Mouse (Mus musculus) ovary, postnatal 10 days (tissue): ENCODE results near the gene Rcl1.
A peak's percentile ranks its signal among the peaks of the same experiment; 100 is the strongest.

Source experiments
- DNase-seq: peaks from one replicate; pipeline ENCODE4 v3.0.0; 2022; ENCODE audit warnings: low spot score

Gene Rcl1

GRCm38 (mm10) chr19:29100874-29101542 lies at the start of gene Rcl1:
Gene Rcl1 (plus strand): TSS chr19:29101375.
- DNase-seq: peak; percentile 83

- no peak for DNase-seq
These were observed 48.4 kb upstream of the Rcl1 start for GRCm38 (mm10) chr19:29052786-29053185.

- DNase-seq: no peak
These were observed 46.6 kb upstream of the Rcl1 start for GRCm38 (mm10) chr19:29054594-29054993.

GRCm38 (mm10) chr19:29055469-29055868 lies 45.7 kb upstream of the Rcl1 start:
- DNase-seq: no peak

GRCm38 (mm10) chr19:29058741-29059140 lies 42.4 kb upstream of the Rcl1 start:
- DNase-seq: no peak

GRCm38 (mm10) chr19:29059688-29060087 lies 41.5 kb upstream of the Rcl1 start:
- DNase-seq: no peak

GRCm38 (mm10) chr19:29060299-29060698 lies 40.9 kb upstream of the Rcl1 start:
- no peak for DNase-seq

- no peak for DNase-seq
These were observed 38.2 kb upstream of the Rcl1 start for GRCm38 (mm10) chr19:29063009-29063408.

- DNase-seq: peak; percentile 82
These were observed 37.4 kb upstream of the Rcl1 start for GRCm38 (mm10) chr19:29063577-29064363.

GRCm38 (mm10) chr19:29064451-29065102 lies 36.6 kb upstream of the Rcl1 start:
- DNase-seq: no peak

- no peak for DNase-seq
These were observed 34.1 kb upstream of the Rcl1 start for GRCm38 (mm10) chr19:29066981-29067471.

GRCm38 (mm10) chr19:29069195-29069594 lies 32.0 kb upstream of the Rcl1 start:
- no peak for DNase-seq

GRCm38 (mm10) chr19:29074802-29075201 lies 26.4 kb upstream of the Rcl1 start:
- DNase-seq: no peak

GRCm38 (mm10) chr19:29088628-29089027 lies 12.5 kb upstream of the Rcl1 start:
- DNase-seq: no peak

- no peak for DNase-seq
These were observed 9.0 kb upstream of the Rcl1 start for GRCm38 (mm10) chr19:29092194-29092593.

GRCm38 (mm10) chr19:29099106-29099505 lies 2.1 kb upstream of the Rcl1 start:
- DNase-seq: no peak

GRCm38 (mm10) chr19:29099596-29099995 lies 1.6 kb upstream of the Rcl1 start:
- DNase-seq: no peak

GRCm38 (mm10) chr19:29100261-29100660 lies 914 bp upstream of the Rcl1 start:
- no peak for DNase-seq

- peak; percentile 41 for DNase-seq
These were observed 416 bp downstream of the Rcl1 start for GRCm38 (mm10) chr19:29101591-29101990.

- no peak for DNase-seq
These were observed 923 bp downstream of the Rcl1 start for GRCm38 (mm10) chr19:29102098-29102497.

- DNase-seq: no peak
These were observed 4.6 kb downstream of the Rcl1 start for GRCm38 (mm10) chr19:29105816-29106215.

- DNase-seq: no peak
These were observed 5.1 kb downstream of the Rcl1 start for GRCm38 (mm10) chr19:29106261-29106660.

GRCm38 (mm10) chr19:29112662-29113061 lies 11.5 kb downstream of the Rcl1 start:
- DNase-seq: no peak
